In the genomic region with DNA sequence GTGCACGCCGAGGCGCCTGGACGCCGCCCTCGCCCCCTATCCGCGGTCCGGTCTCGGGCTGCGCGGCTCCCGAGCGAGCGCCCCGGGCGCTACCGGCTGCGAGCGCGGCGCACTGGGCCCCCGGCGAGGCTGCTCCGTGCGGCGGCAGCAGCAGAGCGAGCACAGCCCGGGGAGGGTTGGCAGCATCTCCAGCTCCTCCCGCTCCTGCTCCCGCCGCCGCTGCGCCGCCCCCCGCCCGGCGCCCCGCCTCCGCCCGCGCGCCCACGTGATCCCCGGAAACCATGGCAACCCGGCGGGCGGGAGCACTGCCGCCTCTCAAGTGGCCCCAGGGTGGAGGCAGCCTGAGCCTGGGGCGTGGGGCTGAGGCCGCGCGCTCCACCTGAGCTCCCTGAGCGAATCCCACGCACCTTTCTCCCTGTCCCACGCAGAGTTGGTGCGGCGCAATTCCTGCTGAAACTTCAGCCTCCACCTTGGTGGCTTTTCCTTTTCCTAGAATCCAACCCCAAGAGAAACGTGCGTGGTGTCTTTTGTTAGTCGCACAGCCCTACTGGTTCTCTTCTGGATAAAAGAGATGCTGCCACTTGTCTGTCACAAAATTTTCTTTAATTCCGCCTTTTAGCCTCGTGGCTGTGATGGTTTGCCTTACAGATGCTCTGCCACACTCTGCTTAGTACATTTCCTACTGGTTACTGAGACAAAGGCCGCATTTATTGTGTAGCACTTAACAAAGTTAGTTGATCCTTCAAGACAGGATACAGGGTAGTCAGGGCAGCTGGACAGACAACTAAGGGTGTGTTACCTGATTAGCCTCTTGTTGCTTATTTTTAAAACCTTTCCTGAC, we compare ENCODE assay signal across 8 mouse cellular contexts. TPM values are rescaled to one million over a fixed set of nuclear protein-coding genes. Genes with fewer than 3 reads are reported as not detected.
DNase-seq lines count a peak whose midpoint lies in the region; ATAC-seq lines count a peak whose summit lies in the region.

TSS of gene Prkar2b (minus strand) at position 207 of the 841 bp plus-strand sequence.

- DNase-seq in Muller cell, postnatal 12 days (ENCODE audit: inconsistent ontology term), result peak; percentile 95
- peak; percentile 90 for DNase-seq in cerebellum, adult 9-11 months
- DNase-seq in frontal cortex, postnatal 10 days (ENCODE audit: low spot score in 2 of 2), result peak; percentile 89 to 93
- DNase-seq in layer of hippocampus, postnatal 14 days (ENCODE audit: low spot score in 2 of 2), result peak; percentile 90 to 95
- peak; percentile 90 for DNase-seq in lung, postnatal 14 days
- DNase-seq in retina, adult 2 months (ENCODE audit: low read depth, low spot score), result peak; percentile 44
- DNase-seq in thymus, postnatal 36 days, result peak; percentile 96 to 97

- no peaks in the 10 kb centered on the region for H3K9me3 ChIP-seq in hindbrain, embryonic 12.5 days (replicated peaks)

- H3K27ac ChIP-seq in hindbrain, embryonic 12.5 days, result peak within 1 kb of the TSS; percentile 98

- peak; percentile 95 for ATAC-seq in hindbrain, embryonic 12.5 days (ENCODE audit: low FRiP score)

- peaks cover 28% of the 10 kb centered on the region for H3K4me1 ChIP-seq in hindbrain, embryonic 12.5 days

- H3K4me2 ChIP-seq in hindbrain, embryonic 12.5 days (replicated peaks), result peak within 1 kb of the TSS; percentile 65

- H3K36me3 ChIP-seq in hindbrain, embryonic 12.5 days, result no peaks in the 10 kb centered on the region

- H3K4me3 ChIP-seq in hindbrain, embryonic 12.5 days, result peak within 1 kb of the TSS; percentile 88

- WGBS in hindbrain, embryonic 12.5 days, result under 1% methylated on average over 54 of the region's 64 CpGs

- peak within 1 kb of the TSS; percentile 94 for H3K9ac ChIP-seq in hindbrain, embryonic 12.5 days

- no peaks in the 10 kb centered on the region for H3K27me3 ChIP-seq in hindbrain, embryonic 12.5 days

RNA-seq across cellular contexts. Expression of gene Prkar2b, which starts in this region (rescaled TPM):
- polyA plus RNA-seq in hindbrain, embryonic 12.5 days (2016; fragmentation: Nextera tagmentation; extraction: Ambion mirVana), result 89.0 and 95.7 TPM in 2 replicates
- 10 to 100 TPM; 43.9 to 46.2 TPM for total RNA-seq in layer of hippocampus, postnatal 14 days (2021)

Comparison
In these comparisons a context has a peak if more than half of its experiments do, and no peak if none do; other contexts are left out.
1. Peak in every context shown above with its lines: DNase-seq, ATAC-seq, H3K4me3 ChIP-seq and H3K27ac ChIP-seq.
2. DNase-seq: peak in every context shown above with its lines; median percentile 96 in thymus, postnatal 36 days; 95 in Muller cell, postnatal 12 days; 92 in layer of hippocampus, postnatal 14 days; 91 in frontal cortex, postnatal 10 days; 90 in cerebellum, adult 9-11 months; 90 in lung, postnatal 14 days; 44 in retina, adult 2 months.